Mouse (Mus musculus): ENCODE results near the gene Ppargc1a.

DNA sequence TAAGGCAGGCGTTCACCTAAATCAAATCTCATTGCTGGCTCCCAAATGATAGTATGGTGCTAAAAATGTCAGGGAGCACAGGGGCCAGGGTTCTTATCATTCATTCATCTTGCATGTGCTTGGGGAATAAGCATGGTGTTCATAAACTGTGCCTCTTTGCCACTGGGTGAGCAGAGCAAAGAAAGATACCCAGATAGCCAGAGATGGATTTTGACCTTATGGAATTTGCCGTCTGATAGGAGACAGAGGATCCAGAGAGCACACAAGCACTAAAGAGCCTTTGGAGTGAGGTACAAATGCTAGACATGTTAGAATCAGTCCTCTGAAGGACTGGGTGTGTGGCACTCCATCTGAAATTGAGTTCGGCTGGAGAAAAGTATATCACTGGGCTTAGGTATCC, 16.7 kb upstream of the Ppargc1a start:
- TF ChIP-seq EP300 (IDR thresholded peaks at IDR 0.05; ENCODE audit: low read length) (no peak), CTCF (conservative IDR thresholded peaks at IDR 0.05 in 1 of 2, IDR thresholded peaks at IDR 0.05 in 1 of 2; ENCODE audit: low read depth in 2 of 2, low read length in 2 of 2) (no peak), ZNF384 (IDR thresholded peaks at IDR 0.05; ENCODE audit: low read depth, low read length) (no peak), POLR2A (IDR thresholded peaks at IDR 0.05; ENCODE audit: low read depth, low read length) (no peak), ZKSCAN1 (IDR thresholded peaks at IDR 0.05; ENCODE audit: borderline replicate concordance, low read depth, low read length) (no peak), RAD21 (IDR thresholded peaks at IDR 0.05; ENCODE audit: low read depth, low read length) (no peak), TCF12 (IDR thresholded peaks at IDR 0.05; ENCODE audit: low read depth, low read length) (no peak), ZC3H11A (IDR thresholded peaks at IDR 0.05; ENCODE audit: low read depth, low read length) (no peak), POLR2AphosphoS2 (IDR thresholded peaks at IDR 0.05; ENCODE audit: low read depth, low read length) (no peak), GABPA (IDR thresholded peaks at IDR 0.05; ENCODE audit: insufficient replicate concordance, low read depth, low read length) (no peak), USF1 (IDR thresholded peaks at IDR 0.05; ENCODE audit: low read depth, low read length) (no peak), UBTF (IDR thresholded peaks at IDR 0.05; ENCODE audit: low read depth, low read length) (no peak), CHD1 (IDR thresholded peaks at IDR 0.05; ENCODE audit: low read depth, low read length) (no peak), ZMIZ1 (IDR thresholded peaks at IDR 0.05; ENCODE audit: low read depth, low read length) (no peak)

All from CH12.LX (cell line).